Mouse (Mus musculus) heart, embryonic 10.5 days (tissue): Measurements from ENCODE around the gene Hbp1. TPM values are rescaled to one million over a fixed set of nuclear protein-coding genes. Genes with fewer than 3 reads are reported as not detected.
A peak's percentile ranks its signal among the peaks of the same experiment; 100 is the strongest.

ENCODE experiments used
- DNase-seq: peaks from one replicate; pipeline ENCODE4 v3.0.0-alpha.2; 2017; ENCODE audit warnings: low spot score
- H3K27ac ChIP-seq: fragments of 300-500 bp; sonication (generic); 2 replicates; pipeline ENCODE4 v1.5.1; 2016; ENCODE audit warnings: mild to moderate bottlenecking
- H3K27me3 ChIP-seq: fragments of 300-500 bp; sonication (generic); 2 replicates; pipeline ENCODE4 v1.6.1; 2016; ENCODE audit warnings: mild to moderate bottlenecking; ENCODE audit not compliant: poor library complexity, insufficient read depth, severe bottlenecking
- H3K36me3 ChIP-seq: fragments of 300-500 bp; sonication (generic); 2 replicates; pipeline ENCODE4 v1.6.1; 2016; ENCODE audit warnings: mild to moderate bottlenecking, moderate library complexity
- H3K4me1 ChIP-seq: fragments of 300-500 bp; sonication (generic); 2 replicates; pipeline ENCODE4 v1.6.1; 2016; ENCODE audit warnings: mild to moderate bottlenecking
- H3K4me3 ChIP-seq: fragments of 300-500 bp; sonication (generic); 2 replicates; pipeline ENCODE4 v1.5.1; 2016; ENCODE audit warnings: mild to moderate bottlenecking, moderate library complexity
- H3K9me3 ChIP-seq: fragments of 300-500 bp; sonication (generic); 2 replicates; pipeline ENCODE4 v1.6.1; 2016; ENCODE audit warnings: mild to moderate bottlenecking, moderate library complexity
- WGBS: fragments of 180-500 bp; shearing (Covaris S2); methylation state at CpG from one replicate; pipeline ENCODE4 v1.1.7; 2016; 5-methylcytosine and 5-hydroxymethylcytosine counted together
- polyA plus RNA-seq: library from polyadenylated mRNA; unstranded; fragments of >200 nt; fragmentation: Nextera tagmentation; extraction: Ambion mirVana; gene quantifications from 2 replicates; pipeline ENCODE4 v1.2.1, GENCODE M21; 2016

Hbp1 gene
- polyA plus RNA-seq = 84.4 and 84.7 TPM in 2 replicates

DNA sequence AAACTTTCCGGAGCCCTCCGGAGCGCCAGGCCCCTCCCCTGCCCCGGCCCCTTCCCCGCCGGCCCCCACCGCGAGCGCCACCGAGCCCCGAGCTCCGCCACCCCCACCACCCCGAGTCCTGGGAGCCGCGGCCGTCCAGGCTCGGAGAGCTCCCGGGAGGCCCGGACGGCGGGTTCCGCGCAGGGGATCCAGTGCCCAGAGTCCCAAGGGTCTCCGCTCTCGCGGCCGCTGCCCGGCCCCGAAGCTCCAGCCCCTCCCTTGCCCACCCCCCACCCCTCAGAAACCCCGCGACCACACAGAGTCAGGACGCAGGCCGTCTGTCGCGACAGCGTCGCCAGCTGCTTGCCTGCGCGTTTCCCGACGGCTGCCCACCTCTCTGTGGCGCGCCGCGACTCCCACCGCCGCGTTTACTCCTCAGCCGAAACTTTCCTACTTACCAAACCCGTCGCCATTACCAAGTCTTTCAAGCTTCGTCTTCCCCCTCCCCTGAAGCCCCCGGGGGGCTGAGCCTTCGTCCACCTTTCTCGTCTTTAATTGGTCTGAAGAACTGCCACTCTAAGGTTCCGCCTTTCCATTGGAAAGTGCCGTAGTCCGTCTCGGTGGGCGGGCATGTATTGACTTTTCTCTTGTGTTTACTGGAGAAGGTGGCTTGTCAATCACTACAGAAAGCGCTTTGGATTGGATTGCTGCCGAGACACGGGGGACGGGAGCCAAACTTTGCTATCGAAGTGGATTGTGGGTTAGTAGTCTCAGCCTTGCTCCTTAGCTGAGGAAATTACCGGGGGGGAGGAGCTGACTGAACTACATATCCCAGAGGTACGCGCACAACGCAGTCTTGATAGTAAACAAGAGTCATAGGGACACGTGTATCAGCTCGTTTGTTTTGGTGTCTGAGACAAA, at the start of gene Hbp1:
TSS of gene Hbp1 (minus strand) at position 777 of the 900 bp plus-strand sequence.
- no peaks in the 10 kb centered on the region for H3K9me3 ChIP-seq
- WGBS = under 1% methylated on average over 71 of the region's 71 CpGs

DNA sequence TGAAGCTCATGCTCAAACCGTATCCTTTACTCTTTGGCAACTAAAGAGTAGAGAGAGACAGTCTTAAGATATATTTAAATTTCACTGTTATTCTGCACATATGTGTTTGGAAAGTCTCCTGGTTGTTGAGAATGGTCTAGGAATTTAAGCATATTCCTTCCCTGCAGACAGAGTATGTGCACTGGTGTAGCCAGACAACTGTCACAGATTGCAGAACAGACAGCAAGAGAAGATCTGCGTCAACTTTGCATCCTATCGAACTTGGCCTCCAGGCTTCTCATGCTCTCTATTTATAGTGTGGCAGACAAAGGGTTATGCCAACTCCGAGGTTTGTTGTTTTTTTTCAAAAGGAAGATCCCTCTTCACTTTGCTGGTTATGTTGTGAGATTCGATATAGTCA, 48.4 kb upstream of the Hbp1 start:
- Histone ChIP-seq H3K27ac (no peak overlapping the region), H3K4me1 (peaks cover 11% of the 10 kb centered on the region), H3K4me3 (no peak overlapping the region), H3K27me3 (no peaks in the 10 kb centered on the region), H3K9me3 (no peaks in the 10 kb centered on the region), H3K36me3 (no peaks in the 10 kb centered on the region)
- WGBS = 70% methylated on average over 5 of the region's 5 CpGs
- no peak for DNase-seq

More for the DNA sequence above, at the start of gene Hbp1:
- Histone ChIP-seq H3K36me3 (no peaks in the 10 kb centered on the region), H3K27me3 (no peaks in the 10 kb centered on the region), H3K4me1 (0 out of 2 replicates have a peak, but pooled peaks cover 3% of the 10 kb centered on the region), H3K4me3 (peak within 1 kb of the TSS; percentile 92), H3K27ac (peak within 1 kb of the TSS; percentile 100)
- DNase-seq = peak; percentile 100

DNA sequence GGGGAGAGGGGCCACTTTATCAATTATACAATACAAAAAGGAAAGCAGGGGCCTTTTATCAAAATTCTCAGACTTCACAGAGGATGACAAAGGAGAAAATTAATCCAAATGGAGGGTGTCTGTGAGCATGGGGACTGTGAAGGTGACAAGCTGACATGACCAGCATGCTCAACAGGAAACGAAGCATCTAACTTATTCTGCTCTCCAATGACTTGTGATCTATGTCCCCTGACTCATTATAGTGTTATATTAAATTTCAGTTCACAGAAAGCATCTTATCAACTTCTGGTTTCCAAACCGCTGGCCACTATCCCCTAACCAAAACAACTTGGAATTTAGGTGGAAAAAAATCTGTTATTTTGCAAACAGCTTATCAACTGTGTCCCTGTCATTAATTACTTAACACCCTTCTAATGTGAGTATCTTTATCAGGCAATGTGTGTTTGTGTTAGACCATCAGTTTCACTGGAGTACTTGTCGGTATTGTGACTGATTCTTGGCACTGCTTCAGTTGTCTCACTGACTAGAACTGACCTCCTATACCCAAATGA, 47.1 kb upstream of the Hbp1 start:
- H3K27ac ChIP-seq = no peak overlapping the region
- H3K4me1 ChIP-seq = peaks cover 11% of the 10 kb centered on the region
- no peaks in the 10 kb centered on the region for H3K9me3 ChIP-seq
- H3K27me3 ChIP-seq = no peaks in the 10 kb centered on the region
- 51% methylated on average over 3 of the region's 3 CpGs for WGBS
- H3K4me3 ChIP-seq = no peak overlapping the region
- H3K36me3 ChIP-seq = no peaks in the 10 kb centered on the region
- DNase-seq = no peak

DNA sequence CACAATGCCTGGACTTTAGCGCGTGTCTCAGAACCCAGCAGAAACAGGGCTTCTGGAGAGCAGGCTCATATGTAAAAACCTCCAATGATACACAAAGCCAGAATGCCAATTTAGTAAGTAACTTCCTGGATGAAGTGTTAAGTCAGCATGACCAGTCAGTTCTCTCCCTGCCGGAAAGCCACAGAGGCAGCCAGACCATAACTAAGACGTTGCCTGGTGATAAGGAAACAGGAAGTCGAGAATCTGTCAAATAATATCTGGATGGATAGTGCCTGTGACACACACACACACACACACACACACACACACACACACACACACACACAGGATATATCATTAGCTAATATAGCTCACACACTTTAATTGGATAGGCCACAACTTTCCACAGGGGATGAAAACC, 46.5 kb upstream of the Hbp1 start:
- WGBS = 56% methylated on average over 5 of the region's 5 CpGs

DNA sequence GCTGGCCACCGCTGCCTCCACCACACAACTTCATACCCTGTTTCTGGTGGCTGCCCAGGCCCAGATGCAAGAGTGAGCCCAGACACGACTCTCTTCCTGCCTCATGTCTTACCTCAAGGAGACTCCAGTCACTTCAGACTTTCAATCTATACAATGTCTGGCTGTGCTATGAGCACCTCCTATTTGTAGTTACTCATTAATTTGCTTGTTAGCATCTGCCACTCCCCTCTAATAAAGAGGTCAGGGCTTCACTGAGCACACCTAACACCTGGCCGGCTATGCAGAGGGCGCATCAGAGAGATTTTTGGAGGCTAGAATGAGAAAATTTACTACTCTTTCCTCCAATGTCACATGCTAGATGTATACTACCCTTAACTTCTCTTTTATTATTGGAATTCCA, 40.2 kb upstream of the Hbp1 start:
- H3K36me3 ChIP-seq = no peaks in the 10 kb centered on the region
- no peaks in the 10 kb centered on the region for H3K27me3 ChIP-seq
- peaks cover 8% of the 10 kb centered on the region; the same call in 1 of the 2 replicates for H3K4me1 ChIP-seq
- no peak overlapping the region for H3K27ac ChIP-seq
- DNase-seq = no peak
- 92% methylated on average over 4 of the region's 4 CpGs for WGBS
- no peak overlapping the region for H3K4me3 ChIP-seq
- H3K9me3 ChIP-seq = no peaks in the 10 kb centered on the region

More for the DNA sequence above, 46.5 kb upstream of the Hbp1 start:
- no peaks in the 10 kb centered on the region for H3K27me3 ChIP-seq
- H3K36me3 ChIP-seq = no peaks in the 10 kb centered on the region
- H3K27ac ChIP-seq = no peak overlapping the region
- H3K9me3 ChIP-seq = no peaks in the 10 kb centered on the region
- no peak overlapping the region for H3K4me3 ChIP-seq
- DNase-seq = no peak
- peaks cover 11% of the 10 kb centered on the region for H3K4me1 ChIP-seq

DNA sequence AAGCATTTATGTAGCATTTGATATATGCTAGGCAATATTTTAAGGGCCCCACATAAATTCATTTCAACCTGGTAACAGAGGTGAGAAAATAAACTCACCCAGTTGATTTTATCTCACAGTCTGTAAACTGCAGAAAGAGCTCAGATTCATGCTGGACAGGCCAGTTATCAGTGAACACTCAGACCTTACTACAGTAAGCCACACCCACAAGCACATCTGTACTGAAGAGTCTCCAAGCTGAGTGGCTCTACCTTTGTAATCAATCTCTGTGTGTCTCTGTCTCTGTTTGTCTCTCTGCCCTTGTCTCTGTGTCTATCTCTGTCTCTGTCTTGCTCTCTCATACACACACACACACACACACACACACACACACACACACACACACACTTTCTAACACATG, 39.4 kb upstream of the Hbp1 start:
- no peaks in the 10 kb centered on the region for H3K9me3 ChIP-seq
- no peak overlapping the region for H3K4me3 ChIP-seq
- no peaks in the 10 kb centered on the region for H3K36me3 ChIP-seq
- DNase-seq = no peak
- H3K4me1 ChIP-seq = peaks cover 9% of the 10 kb centered on the region
- no peaks in the 10 kb centered on the region for H3K27me3 ChIP-seq
- H3K27ac ChIP-seq = no peak overlapping the region

DNA sequence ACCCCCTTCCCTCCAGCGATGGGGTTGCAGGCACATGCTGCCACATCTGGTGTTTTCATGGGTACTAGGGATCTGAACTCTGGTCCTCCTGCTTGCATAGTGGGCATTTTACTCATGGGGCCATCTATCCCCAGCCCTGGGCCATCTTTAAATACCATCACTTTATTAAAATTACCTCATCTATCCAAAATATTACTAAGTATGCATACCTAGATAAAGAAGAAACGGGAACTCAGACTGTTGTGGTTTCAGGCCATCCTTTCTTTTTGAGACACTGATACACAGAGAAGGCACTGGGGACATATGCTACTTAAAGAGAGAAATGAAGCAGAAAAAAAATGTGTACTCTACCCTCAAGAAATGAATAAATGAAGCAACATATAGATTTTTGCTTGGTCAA, 36.1 kb upstream of the Hbp1 start:
- Histone ChIP-seq H3K9me3 (no peaks in the 10 kb centered on the region), H3K27me3 (no peaks in the 10 kb centered on the region), H3K27ac (no peak overlapping the region), H3K36me3 (no peaks in the 10 kb centered on the region), H3K4me3 (no peak overlapping the region), H3K4me1 (peaks cover 12% of the 10 kb centered on the region)
- WGBS = 85% methylated on average over 2 of the region's 2 CpGs
- no peak for DNase-seq

DNA sequence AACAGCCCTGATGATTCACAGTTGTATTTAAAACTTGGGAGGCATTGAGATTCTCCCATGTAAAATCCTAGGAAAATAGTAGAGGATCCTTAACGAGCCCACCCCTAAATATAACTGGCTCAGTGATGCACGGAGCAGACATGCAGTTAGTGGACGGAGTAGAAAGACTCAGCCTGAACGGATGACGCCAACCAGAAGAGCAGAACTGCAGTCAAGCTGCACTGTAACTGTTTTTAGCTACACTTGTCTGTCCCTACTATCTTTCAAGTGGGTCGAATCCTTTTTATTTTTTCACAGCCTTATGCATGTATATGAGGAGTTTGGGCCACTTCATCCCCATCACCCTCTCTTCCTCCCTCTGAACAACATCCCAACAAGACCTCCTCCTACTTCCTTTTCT, 35.4 kb upstream of the Hbp1 start:
- no peaks in the 10 kb centered on the region for H3K27me3 ChIP-seq
- H3K4me1 ChIP-seq = peaks cover 12% of the 10 kb centered on the region
- WGBS = 66% methylated on average over 6 of the region's 6 CpGs
- H3K36me3 ChIP-seq = no peaks in the 10 kb centered on the region
- no peaks in the 10 kb centered on the region for H3K9me3 ChIP-seq
- no peak overlapping the region for H3K4me3 ChIP-seq
- DNase-seq = no peak
- no peak overlapping the region for H3K27ac ChIP-seq

DNA sequence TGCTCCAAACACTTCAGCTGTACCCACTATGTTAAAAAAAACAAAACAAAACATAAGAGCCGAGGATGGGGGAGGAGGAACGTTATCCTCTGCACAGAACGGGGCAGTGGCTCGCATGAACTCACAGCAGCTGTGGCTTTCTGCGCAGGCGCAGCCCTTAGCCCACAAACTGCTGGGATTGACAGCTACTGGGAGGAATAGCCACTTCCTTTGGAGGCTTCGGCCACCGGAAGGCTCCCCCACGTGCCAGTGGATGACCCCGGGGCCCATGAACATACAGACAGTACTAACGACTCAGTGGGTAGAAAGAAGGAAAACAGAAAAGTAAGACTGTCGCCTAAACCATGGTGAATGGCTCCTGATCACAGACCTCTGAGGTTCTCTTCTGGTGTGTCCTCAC, 34.3 kb upstream of the Hbp1 start:
- Histone ChIP-seq H3K4me1 (peaks cover 9% of the 10 kb centered on the region), H3K9me3 (no peaks in the 10 kb centered on the region), H3K27ac (peak overlapping the region; percentile 56; the same call in 1 of the 2 replicates), H3K4me3 (no peak overlapping the region), H3K36me3 (no peaks in the 10 kb centered on the region), H3K27me3 (no peaks in the 10 kb centered on the region)
- DNase-seq = no peak
- 63% methylated on average over 12 of the region's 12 CpGs for WGBS

DNA sequence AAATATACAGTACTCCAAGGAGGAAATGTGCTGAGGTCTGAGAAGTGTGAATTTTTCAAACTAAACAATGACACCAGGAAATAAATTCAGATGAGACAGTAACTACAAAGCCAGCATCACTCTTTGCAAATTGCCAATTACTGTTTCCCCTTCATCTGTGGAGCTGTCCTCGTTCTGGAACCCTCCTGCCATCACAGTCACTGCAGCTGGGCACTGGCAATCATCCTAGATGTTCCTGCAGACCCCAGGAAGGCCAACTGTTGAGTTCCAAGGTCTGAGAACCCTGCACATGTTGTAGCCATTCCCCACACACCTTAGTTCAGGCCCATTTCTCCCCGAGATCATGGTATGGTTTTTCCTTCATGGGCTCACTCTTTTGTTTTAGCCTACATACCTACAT, 33.9 kb upstream of the Hbp1 start:
- H3K36me3 ChIP-seq = no peaks in the 10 kb centered on the region
- WGBS = 49% methylated on average over 2 of the region's 2 CpGs
- no peak for DNase-seq
- no peaks in the 10 kb centered on the region for H3K9me3 ChIP-seq
- no peak overlapping the region for H3K4me3 ChIP-seq
- no peaks in the 10 kb centered on the region for H3K27me3 ChIP-seq
- no peak overlapping the region for H3K27ac ChIP-seq
- peaks cover 6% of the 10 kb centered on the region for H3K4me1 ChIP-seq

DNA sequence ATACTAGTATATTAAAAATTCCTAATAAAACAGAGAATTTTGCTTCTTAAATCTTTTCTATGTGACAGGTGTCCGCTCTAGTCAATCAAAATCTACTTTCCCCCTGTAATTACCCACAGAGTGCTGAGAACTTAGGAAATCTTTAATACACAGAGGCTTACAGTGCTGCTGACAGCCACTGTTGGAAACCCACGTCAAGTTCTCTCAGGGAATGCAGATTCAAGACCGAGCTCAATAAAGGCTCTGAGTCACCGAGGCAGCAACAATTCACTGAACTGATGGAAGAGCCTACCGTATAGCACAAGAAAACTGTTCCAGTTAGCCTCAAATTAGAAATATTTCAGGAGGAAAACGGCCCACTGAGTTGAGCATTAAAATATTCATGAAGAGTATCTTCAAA, 33.4 kb upstream of the Hbp1 start:
- Histone ChIP-seq H3K27me3 (no peaks in the 10 kb centered on the region), H3K4me3 (no peak overlapping the region), H3K27ac (no peak overlapping the region), H3K36me3 (no peaks in the 10 kb centered on the region), H3K9me3 (no peaks in the 10 kb centered on the region), H3K4me1 (peaks cover 4% of the 10 kb centered on the region)
- no peak for DNase-seq
- 78% methylated on average over 6 of the region's 6 CpGs for whole genome bisulfite sequencing

DNA sequence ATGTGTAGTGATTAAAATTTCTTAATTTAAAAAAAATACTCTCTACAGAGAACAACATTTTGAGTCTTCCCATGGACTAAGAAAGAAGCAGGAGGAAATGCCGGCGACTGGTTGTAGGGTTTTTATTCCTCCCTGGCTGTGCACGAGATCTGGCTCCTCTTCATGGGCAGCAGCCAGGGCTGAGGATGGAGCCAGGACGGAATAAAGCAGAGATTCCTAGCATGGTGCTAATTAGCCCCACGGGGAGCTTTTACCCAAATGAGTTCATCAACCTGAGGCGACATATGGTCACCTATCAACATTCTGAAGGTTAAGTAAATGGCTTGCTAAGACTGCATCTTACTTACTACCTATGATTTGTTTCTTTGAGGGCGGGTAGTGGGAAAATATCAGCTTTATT, 32.9 kb upstream of the Hbp1 start:
- H3K27ac ChIP-seq = no peak overlapping the region
- H3K4me1 ChIP-seq = peaks cover 4% of the 10 kb centered on the region
- no peak for DNase-seq
- H3K9me3 ChIP-seq = no peaks in the 10 kb centered on the region
- no peaks in the 10 kb centered on the region for H3K27me3 ChIP-seq
- H3K36me3 ChIP-seq = no peaks in the 10 kb centered on the region
- 55% methylated on average over 7 of the region's 7 CpGs for WGBS
- H3K4me3 ChIP-seq = no peak overlapping the region

DNA sequence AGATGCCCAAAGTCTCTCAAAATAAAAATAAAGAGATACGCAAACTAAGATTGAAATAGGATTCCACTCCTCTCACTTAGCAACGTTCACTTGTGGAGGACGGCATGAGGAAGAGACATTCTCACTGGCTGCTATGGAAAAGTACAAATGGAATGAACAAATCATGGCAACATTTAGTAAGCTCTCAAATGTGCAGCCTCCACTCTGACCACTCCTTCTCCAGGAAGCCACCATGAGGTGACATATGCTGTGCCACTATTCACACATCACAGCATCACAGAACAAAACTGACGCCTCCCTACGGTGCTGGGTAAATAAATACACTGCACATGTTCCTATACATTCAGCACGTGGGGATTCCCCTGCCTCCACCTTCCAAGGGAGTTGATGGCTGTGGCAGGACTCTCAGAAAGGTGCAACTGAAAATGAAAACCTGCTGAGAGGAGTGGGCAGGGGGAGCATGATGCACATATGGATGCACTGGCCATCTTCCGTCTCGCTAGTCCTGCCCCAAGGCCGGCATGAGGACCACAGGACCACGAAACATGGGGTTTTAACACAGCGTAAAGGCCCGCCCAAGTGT, 27.4 kb upstream of the Hbp1 start:
- WGBS = 76% methylated on average over 12 of the region's 12 CpGs
- Histone ChIP-seq H3K4me3 (no peak overlapping the region), H3K4me1 (peaks cover 13% of the 10 kb centered on the region), H3K27ac (no peak overlapping the region), H3K27me3 (no peaks in the 10 kb centered on the region), H3K9me3 (no peaks in the 10 kb centered on the region), H3K36me3 (no peaks in the 10 kb centered on the region)
- DNase-seq = no peak
